Mouse (Mus musculus): Measurements from ENCODE around the gene Klhdc2.

The Klhdc2 gene

DNA sequence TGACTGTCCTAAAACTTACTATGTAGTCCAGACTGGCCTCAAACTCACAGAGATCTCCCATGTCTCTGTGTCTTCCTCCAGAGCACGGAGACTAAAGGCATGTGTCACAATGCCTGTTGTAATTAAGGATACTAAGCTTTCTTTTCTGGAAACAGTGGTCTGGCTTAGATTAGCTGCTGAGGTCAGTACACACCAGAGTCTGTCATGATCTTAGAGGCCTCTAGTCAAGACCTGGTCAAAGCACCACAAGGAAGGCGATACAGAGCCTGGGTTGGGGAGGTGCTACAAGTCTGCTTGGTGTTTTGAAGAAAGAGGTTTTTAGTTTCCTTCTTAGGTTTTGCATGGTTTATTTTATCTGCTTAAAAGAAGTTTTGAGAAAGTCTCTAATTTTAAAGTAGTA lies 3.9 kb downstream of the Klhdc2 start:
- no peak for DNase-seq (ENCODE audit: low spot score in 2 of 2)

DNA sequence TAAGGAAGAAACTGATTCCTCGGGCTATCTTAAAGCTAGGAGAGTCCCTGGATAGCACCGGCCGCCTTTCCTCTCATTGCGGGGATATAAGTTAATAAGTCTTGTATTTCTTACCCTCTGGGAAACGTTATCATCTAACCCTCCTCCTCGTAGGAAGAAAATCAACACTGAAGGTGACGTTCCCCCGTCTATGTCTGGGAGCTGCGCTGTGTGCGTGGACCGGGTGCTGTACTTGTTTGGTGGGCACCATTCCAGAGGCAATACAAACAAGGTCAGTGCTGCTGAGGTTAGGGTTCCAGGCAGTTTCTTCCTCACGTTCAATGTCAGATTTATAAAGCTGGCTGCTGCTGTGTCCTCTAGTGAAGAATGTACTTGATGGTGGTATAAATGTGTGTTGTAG lies 5.7 kb downstream of the Klhdc2 start:
- no peak for DNase-seq (ENCODE audit: low spot score in 2 of 2)

DNA sequence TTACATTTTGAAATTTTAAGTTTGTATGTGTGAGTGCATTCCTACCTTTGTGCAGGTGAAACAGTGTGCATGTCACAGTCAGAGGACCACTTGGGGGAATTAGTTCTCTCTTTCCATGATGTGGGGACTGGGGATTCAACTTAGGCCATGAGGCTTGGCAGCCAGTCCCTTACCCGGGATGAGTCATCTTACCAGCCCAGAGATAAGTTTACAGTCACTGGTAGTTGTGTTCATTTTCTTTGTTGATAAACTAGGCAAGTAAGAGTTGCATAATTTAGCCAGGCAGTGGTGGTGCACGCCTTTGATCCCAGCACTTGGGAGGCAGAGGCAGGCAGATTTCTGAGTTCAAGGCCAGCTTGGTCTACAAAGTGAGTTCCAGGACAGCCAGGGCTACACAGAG lies 7.6 kb downstream of the Klhdc2 start:
- DNase-seq (ENCODE audit: low spot score in 2 of 2), result no peak

- no peak for DNase-seq (ENCODE audit: low spot score in 2 of 2)
These were observed 9.9 kb downstream of the Klhdc2 start for GRCm38 (mm10) chr12:69306333-69306732.

GRCm38 (mm10) chr12:69309659-69310058 lies 13.2 kb downstream of the Klhdc2 start:
- no peak for DNase-seq (ENCODE audit: low spot score in 2 of 2)

DNA sequence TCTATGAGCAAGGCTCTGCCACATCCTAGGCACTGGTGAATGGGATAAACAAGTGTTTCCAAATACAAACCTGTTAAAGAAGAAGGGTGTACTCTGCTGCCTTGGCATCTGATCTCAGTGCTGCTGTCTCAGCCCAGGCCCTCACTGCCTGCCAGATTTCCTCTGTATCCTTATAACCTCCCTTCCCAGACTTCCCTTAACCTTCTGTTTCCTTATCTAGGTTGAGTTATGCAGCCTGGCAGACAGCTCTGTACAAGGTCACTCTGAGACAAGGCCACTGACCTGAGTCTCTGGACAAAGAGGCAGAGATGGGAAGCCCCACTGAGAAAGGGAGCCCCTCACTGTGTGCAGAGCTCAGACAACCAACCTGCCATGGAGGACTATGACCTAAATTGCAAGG lies 21.9 kb downstream of the Klhdc2 start:
- DNase-seq (ENCODE audit: low spot score in 2 of 2), result no peak

- DNase-seq (ENCODE audit: low spot score in 2 of 2), result no peak
These were observed 34.7 kb downstream of the Klhdc2 start for GRCm38 (mm10) chr12:69331187-69331586.

GRCm38 (mm10) chr12:69332147-69332546 lies 35.7 kb downstream of the Klhdc2 start:
- no peak for DNase-seq (ENCODE audit: low spot score in 2 of 2)

DNA sequence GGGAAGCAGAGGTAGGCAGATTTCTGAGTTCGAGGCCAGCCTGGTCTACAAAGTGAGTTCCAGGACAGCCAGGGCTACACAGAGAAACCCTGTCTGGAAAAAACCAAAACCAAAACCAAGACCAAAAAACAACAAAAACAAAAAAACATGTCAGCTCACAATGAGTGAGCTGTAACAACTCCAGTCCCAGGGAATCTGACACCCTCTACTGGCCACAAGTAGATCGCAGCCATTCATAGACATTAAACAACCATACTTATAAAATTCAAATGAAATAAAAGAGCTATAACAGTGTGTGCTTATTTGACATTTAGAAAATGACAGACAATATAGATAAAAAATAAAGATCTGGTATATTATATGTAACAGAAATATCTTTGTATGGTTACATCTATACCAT lies 37.1 kb downstream of the Klhdc2 start:
- peak; percentile 37 to 69 for DNase-seq (ENCODE audit: low spot score in 2 of 2)

- no peak for DNase-seq (ENCODE audit: low spot score in 2 of 2)
These were observed 53.4 kb downstream of the Klhdc2 start for GRCm38 (mm10) chr12:69349928-69350327.

DNA sequence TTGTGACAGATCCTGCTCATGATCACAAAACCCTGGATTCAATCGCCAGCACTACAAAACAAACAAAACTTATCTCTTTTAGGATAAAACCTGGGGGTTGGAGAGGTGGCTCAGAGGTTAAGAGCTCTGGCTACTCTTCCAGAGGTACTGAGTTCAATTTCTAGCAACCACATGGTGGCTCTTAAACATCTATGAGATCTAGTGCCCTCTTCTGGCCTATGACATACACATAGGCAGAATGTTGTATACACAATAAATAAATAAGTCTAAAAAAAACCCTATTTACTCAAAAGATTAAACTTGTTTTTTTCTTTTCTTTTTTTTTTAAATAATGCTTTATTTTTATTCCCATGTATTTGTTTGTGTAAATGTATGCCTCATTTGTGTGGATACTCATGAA lies 55.2 kb downstream of the Klhdc2 start:
- DNase-seq (ENCODE audit: low spot score in 2 of 2), result no peak

DNA sequence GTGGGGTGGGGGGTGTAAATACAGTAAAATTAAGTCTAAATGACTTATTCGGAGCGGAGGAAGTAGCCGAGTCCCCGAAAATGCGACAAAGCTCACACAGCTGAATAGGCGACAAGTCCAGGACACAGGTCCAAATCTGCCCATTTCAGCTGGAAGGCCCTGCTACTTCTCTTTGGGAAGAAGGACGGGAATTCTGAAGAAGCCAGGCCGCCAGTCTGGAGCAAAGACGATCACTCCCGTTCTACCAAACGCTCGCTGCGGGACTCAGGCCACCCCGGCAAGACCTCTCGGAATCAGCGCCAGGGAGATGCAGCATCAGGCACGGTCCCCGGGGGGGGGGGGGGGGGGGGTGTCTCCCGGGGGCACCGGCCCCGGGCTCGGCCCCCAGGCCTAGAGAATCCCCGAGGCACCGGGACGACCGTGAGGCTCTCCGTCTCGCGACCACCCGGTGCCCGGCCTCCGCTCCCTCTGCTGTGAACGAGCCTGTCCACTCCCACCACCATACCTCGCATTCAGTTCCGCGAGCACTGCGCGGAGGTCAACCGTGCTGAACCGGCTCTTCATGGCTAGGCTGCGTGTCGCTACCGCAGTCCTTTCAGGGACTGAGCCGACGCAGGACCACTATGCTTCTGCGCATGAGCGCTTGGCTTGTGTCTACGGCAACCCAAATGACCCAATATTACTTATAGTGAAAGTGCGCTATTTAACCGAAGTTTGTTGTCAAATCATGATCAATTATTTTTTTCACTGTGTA lies 60.2 kb downstream of the Klhdc2 start, which contains the start of gene Nemf:
Gene Nemf, minus strand, starts transcription at position 620 of the 754 bp plus-strand sequence.
- peak; percentile 85 to 89 for DNase-seq (ENCODE audit: low spot score in 2 of 2)

DNA sequence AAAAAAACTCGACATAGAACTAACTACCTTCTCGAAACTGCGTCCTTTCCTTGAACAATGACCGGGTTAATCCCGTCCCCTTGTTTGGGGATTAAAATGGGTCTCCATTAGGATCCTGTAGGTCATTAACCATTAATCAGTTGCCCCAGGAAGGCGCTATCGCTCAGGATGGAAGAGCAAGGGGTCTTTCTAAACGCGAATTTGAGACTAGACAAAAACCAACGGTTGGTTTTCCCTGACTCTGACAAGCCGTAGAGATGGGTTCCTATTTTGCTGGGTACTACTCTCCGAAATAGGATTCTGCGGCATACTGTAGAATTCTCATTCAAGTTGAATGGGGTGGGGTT lies 60.8 kb downstream of the Klhdc2 start:
- DNase-seq (ENCODE audit: low spot score in 2 of 2), result peak; percentile 31 to 70

All from spleen, postnatal 4 days (tissue).